In the genomic region with DNA sequence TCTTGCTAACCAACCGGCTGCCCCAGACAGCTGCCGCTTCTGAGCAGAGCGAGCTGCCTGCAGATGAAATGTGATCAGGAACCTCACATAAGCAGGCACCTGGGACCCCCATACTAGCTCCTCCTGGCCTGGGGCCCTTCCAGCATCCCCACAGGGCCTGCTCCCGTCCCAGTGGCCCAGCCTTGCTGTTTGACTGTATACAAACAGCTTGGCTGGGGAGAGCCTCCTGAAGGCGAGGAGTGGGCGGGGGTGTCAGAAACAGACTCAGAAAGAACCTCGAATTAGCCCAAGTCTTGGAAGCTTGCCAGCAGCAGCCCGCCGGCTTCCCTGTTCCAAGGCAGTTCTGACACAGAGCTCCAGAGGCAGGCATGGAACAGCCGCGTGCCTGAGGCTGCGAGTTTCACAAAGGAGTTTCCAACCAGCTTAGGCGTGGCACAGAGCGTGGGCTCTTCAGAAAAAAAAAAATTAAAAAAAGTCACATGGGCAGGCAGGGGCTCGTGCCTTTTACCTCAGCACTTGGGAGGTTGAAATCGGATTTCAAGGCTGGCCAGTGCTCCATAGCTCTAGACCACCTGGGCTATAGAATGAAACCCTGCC, we compare ENCODE assay signal across 8 mouse cellular contexts. TPM values are rescaled to one million over a fixed set of nuclear protein-coding genes. Genes with fewer than 3 reads are reported as not detected.
DNase-seq lines count a peak whose midpoint lies in the region; ATAC-seq and TF ChIP-seq lines count a peak whose summit lies in the region.

No protein-coding gene starts in this region.

- H3K36me3 ChIP-seq in ES-E14 (ENCODE audit: control insufficient read depth, insufficient read depth, low read length, poor library complexity, severe bottlenecking), result no peaks in the 10 kb centered on the region
- no peaks in the 10 kb centered on the region for H3K36me3 ChIP-seq in midbrain, embryonic 11.5 days (ENCODE audit: control insufficient read depth, insufficient read depth, low read length)

- H3K4me2 ChIP-seq in midbrain, embryonic 11.5 days, result no peak overlapping the region

- peak; percentile 28 for DNase-seq in ES-E14 (ENCODE audit: low read depth, low spot score)
- DNase-seq in adrenal gland, postnatal 14 days, result peak; percentile 81
- DNase-seq in forelimb bud, embryonic 11.5 days (ENCODE audit: low read depth, low spot score), result peak; percentile 78
- peak; percentile 65 for DNase-seq in heart, postnatal 36 days
- DNase-seq in layer of hippocampus, postnatal 36 days, result peak; percentile 85 to 87
- no peak for DNase-seq in midbrain, embryonic 11.5 days (ENCODE audit: low spot score, missing footprints)
- peak; percentile 78 for DNase-seq in testis, postnatal 10 days (ENCODE audit: low spot score)
- no peak for DNase-seq in thymus, postnatal 25 days

- intact Hi-C loops in heart, postnatal 36 days (cut with DNase I), result no loop called here

- ATAC-seq in midbrain, embryonic 11.5 days (ENCODE audit: low FRiP score), result peak; percentile 53; the same call in 1 of the 2 replicates

- peaks cover 6 to 24% of the 10 kb centered on the region in 2 experiments; a peak in 3 of 4 replicates for H3K4me1 ChIP-seq in ES-E14 (ENCODE audit: control insufficient read depth in 2 of 2, insufficient read depth in 2 of 2, low read length in 2 of 2, poor library complexity in 1 of 2)
- peaks cover 12% of the 10 kb centered on the region; the same call in 1 of the 2 replicates for H3K4me1 ChIP-seq in midbrain, embryonic 11.5 days (ENCODE audit: control insufficient read depth, insufficient read depth, low read length)

- H3K4me3 ChIP-seq in ES-E14 (ENCODE audit: insufficient read depth in 1 of 2, low read depth in 1 of 2, low read length in 2 of 2, poor library complexity in 1 of 2, severe bottlenecking in 1 of 2), result no peak overlapping the region
- H3K4me3 ChIP-seq in midbrain, embryonic 11.5 days (ENCODE audit: low read depth, low read length), result no peak overlapping the region

- H3K27me3 ChIP-seq in midbrain, embryonic 11.5 days (ENCODE audit: control insufficient read depth, insufficient read depth, low read length), result no peaks in the 10 kb centered on the region

- H3K27ac ChIP-seq in ES-E14 (ENCODE audit: insufficient read depth, low read depth, low read length, poor library complexity, severe bottlenecking), result no peak overlapping the region
- no peak overlapping the region for H3K27ac ChIP-seq in midbrain, embryonic 11.5 days (ENCODE audit: low read depth, low read length)

- WGBS in midbrain, embryonic 11.5 days, result 54% methylated on average over 16 of the region's 16 CpGs

- H3K9ac ChIP-seq in ES-E14 (ENCODE audit: insufficient read depth, low read depth, low read length, poor library complexity, severe bottlenecking), result no peak overlapping the region; the same call in 1 of the 2 replicates
- H3K9ac ChIP-seq in midbrain, embryonic 11.5 days (ENCODE audit: low read length), result peak overlapping the region; percentile 13; the same call in 1 of the 2 replicates

- in situ Hi-C loops in ES-E14 (cut with MboI; ENCODE audit: low sequenced_read_pairs in 2 of 2, unreplicated experiment in 2 of 2), result no loop called here

- no peaks in the 10 kb centered on the region for H3K9me3 ChIP-seq in ES-E14 (ENCODE audit: control insufficient read depth, insufficient read depth, low read depth, low read length)
- H3K9me3 ChIP-seq in midbrain, embryonic 11.5 days (ENCODE audit: control insufficient read depth, low read length), result no peaks in the 10 kb centered on the region

TF ChIP-seq in ES-E14, 5 proteins besides CTCF, POLR2A, EP300 and RAD21:
- TF ChIP-seq ZNF384 (IDR thresholded peaks at IDR 0.05; ENCODE audit: low read depth, low read length), result peak; percentile 92
- no peak for TF ChIP-seq ZC3H11A (IDR thresholded peaks at IDR 0.05; ENCODE audit: borderline replicate concordance, low read depth, low read length)
TF ChIP-seq in ES-E14: peak in this region for 1.

RNA-seq across cellular contexts. Expression of a gene that starts 36.2 kb away (rescaled TPM):
- total RNA-seq in ES-E14 (2012; rRNA removed), result 3.4 and 3.9 TPM in 2 replicates
- total RNA-seq in adrenal gland, postnatal 14 days (2021), result 7.3 and 8.3 TPM in 2 replicates
- total RNA-seq in heart, postnatal 36 days (2021), result 1 to 10 TPM in 1 of 2 experiments, under 1 TPM in 1; 0.89 to 1.7 TPM
- total RNA-seq in layer of hippocampus, postnatal 36 days (2021), result 10 to 100 TPM; 11.6 to 12.6 TPM
- 4.1 and 5.1 TPM in 2 replicates for polyA plus RNA-seq in midbrain, embryonic 11.5 days (2014; fragmentation: Nextera tagmentation; extraction: Ambion mirVana)

RNA-seq across cellular contexts. Expression of a gene that starts 36.4 kb away (rescaled TPM):
- 161 and 162 TPM in 2 replicates for total RNA-seq in ES-E14 (2012; rRNA removed)
- total RNA-seq in adrenal gland, postnatal 14 days (2021), result 86.9 and 97.7 TPM in 2 replicates
- total RNA-seq in heart, postnatal 36 days (2021), result 10 to 100 TPM; 67.0 to 72.9 TPM
- 10 to 100 TPM; 65.6 to 68.8 TPM for total RNA-seq in layer of hippocampus, postnatal 36 days (2021)
- polyA plus RNA-seq in midbrain, embryonic 11.5 days (2014; fragmentation: Nextera tagmentation; extraction: Ambion mirVana), result 152 and 162 TPM in 2 replicates

RNA-seq across cellular contexts. Expression of a gene that starts 55.7 kb away (rescaled TPM):
- total RNA-seq in ES-E14 (2012; rRNA removed), result 38.6 and 61.3 TPM in 2 replicates
- total RNA-seq in adrenal gland, postnatal 14 days (2021), result 23.7 and 24.2 TPM in 2 replicates
- total RNA-seq in heart, postnatal 36 days (2021), result 10 to 100 TPM; 19.4 to 23.1 TPM
- 10 to 100 TPM; 21.8 to 24.0 TPM for total RNA-seq in layer of hippocampus, postnatal 36 days (2021)
- polyA plus RNA-seq in midbrain, embryonic 11.5 days (2014; fragmentation: Nextera tagmentation; extraction: Ambion mirVana), result 8.2 and 9.7 TPM in 2 replicates

Comparison
In these comparisons a context has a peak if more than half of its experiments do, and no peak if none do; other contexts are left out.
1. DNase-seq: peak in ES-E14 (single experiment), adrenal gland, postnatal 14 days (single experiment), forelimb bud, embryonic 11.5 days (single experiment), heart, postnatal 36 days (2 of 2), layer of hippocampus, postnatal 36 days (2 of 2) and testis, postnatal 10 days (single experiment); none in midbrain, embryonic 11.5 days (single experiment) and thymus, postnatal 25 days (single experiment).